Mouse (Mus musculus) small intestine, adult 2 months (tissue): ENCODE data around the gene Epm2aip1.

Experiments
- CTCF ChIP-seq: fragments of 200-500 bp; IDR thresholded peaks from 2 replicates; pipeline ENCODE4 v1.5.1; 2012; ENCODE audit warnings: low read depth, mild to moderate bottlenecking, control low read depth, inconsistent platforms, low read length, moderate library complexity, mixed read lengths; ENCODE audit not compliant: insufficient replicate concordance, insufficient read length; ENCODE audit errors: extremely low read depth
- POLR2A ChIP-seq: fragments of 200-500 bp; IDR thresholded peaks from 2 replicates; pipeline ENCODE4 v1.6.1; 2012; ENCODE audit warnings: low read depth, mild to moderate bottlenecking, control low read depth, inconsistent platforms, low read length, moderate library complexity

- TF ChIP-seq CTCF, result no peak
- TF ChIP-seq POLR2A, result no peak
Observed at GRCm38 (mm10) chr9:111275156-111275555, 3.4 kb downstream of the Epm2aip1 start.
